ENCODE assay signal across 8 mouse cellular contexts in genomic region chr7:46013266-46014010, GRCm38 (mm10). TPM values are rescaled to one million over a fixed set of nuclear protein-coding genes. Genes with fewer than 3 reads are reported as not detected.
DNase-seq lines count a peak whose midpoint lies in the region; ATAC-seq lines count a peak whose summit lies in the region.

No protein-coding gene starts in this region.

- H3K4me1 ChIP-seq in forebrain, embryonic 14.5 days (ENCODE audit: control insufficient read depth, insufficient read depth, low read length) = no peaks in the 10 kb centered on the region; the same call in 1 of the 2 replicates
- peaks cover 20% of the 10 kb centered on the region for H3K4me1 ChIP-seq in limb, embryonic 10.5 days
- peaks cover 5% of the 10 kb centered on the region; the same call in 1 of the 2 replicates for H3K4me1 ChIP-seq in neural tube, embryonic 11.5 days (ENCODE audit: control insufficient read depth, insufficient read depth, low read length)
- no peaks in the 10 kb centered on the region; the same call in 1 of the 2 replicates for H3K4me1 ChIP-seq in liver, embryonic 11.5 days (replicated peaks; ENCODE audit: control insufficient read depth, insufficient read depth, low read length)

- ATAC-seq in forebrain, embryonic 14.5 days = peak; percentile 44; the same call in 1 of the 2 replicates
- ATAC-seq in neural tube, embryonic 11.5 days (ENCODE audit: insufficient read depth, low FRiP score, low TSS enrichment) = no peak
- no peak for ATAC-seq in liver, embryonic 11.5 days (replicated peaks; ENCODE audit: low FRiP score)

- DNase-seq in 3134 (ENCODE audit: extremely low read depth, insufficient read length, low spot score) (peak; percentile 46), NIH3T3 (ENCODE audit: low read depth) (peak; percentile 69)
- peak; percentile 54 for DNase-seq in forebrain, embryonic 14.5 days (ENCODE audit: low spot score)
- DNase-seq in heart, postnatal 4 days = peak; percentile 55
- DNase-seq in limb, embryonic 10.5 days (ENCODE audit: low spot score) = peak; percentile 47
- peak; percentile 43 for DNase-seq in neural tube, embryonic 11.5 days (ENCODE audit: low spot score)
- DNase-seq in liver, embryonic 11.5 days (ENCODE audit: low spot score) = no peak
- no peak for DNase-seq in spleen, postnatal 14 days (ENCODE audit: low spot score in 2 of 2)

- no peaks in the 10 kb centered on the region for H3K27me3 ChIP-seq in forebrain, embryonic 14.5 days (replicated peaks; ENCODE audit: control insufficient read depth, insufficient read depth, low read length)
- H3K27me3 ChIP-seq in limb, embryonic 10.5 days (ENCODE audit: low read depth, poor library complexity, severe bottlenecking) = no peaks in the 10 kb centered on the region
- no peaks in the 10 kb centered on the region for H3K27me3 ChIP-seq in neural tube, embryonic 11.5 days (ENCODE audit: control insufficient read depth, insufficient read depth, low read length)
- peaks cover 1% of the 10 kb centered on the region; the same call in 1 of the 2 replicates for H3K27me3 ChIP-seq in liver, embryonic 11.5 days (replicated peaks; ENCODE audit: control insufficient read depth, insufficient read depth, low read length)

- no peak overlapping the region; the same call in 1 of the 2 replicates for H3K9ac ChIP-seq in forebrain, embryonic 14.5 days (ENCODE audit: low read length)
- H3K9ac ChIP-seq in neural tube, embryonic 11.5 days (ENCODE audit: low read length) = no peak overlapping the region
- no peak overlapping the region for H3K9ac ChIP-seq in liver, embryonic 11.5 days (ENCODE audit: low read depth, low read length)

- H3K36me3 ChIP-seq in forebrain, embryonic 14.5 days (ENCODE audit: control insufficient read depth, insufficient read depth, low read length) = no peaks in the 10 kb centered on the region
- H3K36me3 ChIP-seq in limb, embryonic 10.5 days = no peaks in the 10 kb centered on the region
- no peaks in the 10 kb centered on the region for H3K36me3 ChIP-seq in neural tube, embryonic 11.5 days (ENCODE audit: control insufficient read depth, insufficient read depth, low read length)
- no peaks in the 10 kb centered on the region for H3K36me3 ChIP-seq in liver, embryonic 11.5 days (ENCODE audit: control insufficient read depth, insufficient read depth, low read length)

- 14% methylated on average over 9 of the region's 9 CpGs for WGBS in forebrain, embryonic 14.5 days
- 16% methylated on average over 9 of the region's 9 CpGs for WGBS in limb, embryonic 10.5 days
- WGBS in neural tube, embryonic 11.5 days = 15% methylated on average over 9 of the region's 9 CpGs
- WGBS in liver, embryonic 11.5 days = 37% methylated on average over 9 of the region's 9 CpGs

- H3K9me3 ChIP-seq in forebrain, embryonic 14.5 days (replicated peaks; ENCODE audit: control insufficient read depth, low read length) = no peaks in the 10 kb centered on the region
- no peaks in the 10 kb centered on the region for H3K9me3 ChIP-seq in limb, embryonic 10.5 days (replicated peaks)
- H3K9me3 ChIP-seq in neural tube, embryonic 11.5 days (ENCODE audit: control insufficient read depth, low read length) = no peaks in the 10 kb centered on the region
- H3K9me3 ChIP-seq in liver, embryonic 11.5 days (ENCODE audit: control insufficient read depth, low read length) = no peaks in the 10 kb centered on the region

- H3K4me2 ChIP-seq in forebrain, embryonic 14.5 days (ENCODE audit: low read length) = no peak overlapping the region
- no peak overlapping the region for H3K4me2 ChIP-seq in neural tube, embryonic 11.5 days (ENCODE audit: low read depth)
- no peak overlapping the region for H3K4me2 ChIP-seq in liver, embryonic 11.5 days

- no peak overlapping the region for H3K4me3 ChIP-seq in forebrain, embryonic 14.5 days (ENCODE audit: low read depth, low read length)
- H3K4me3 ChIP-seq in limb, embryonic 10.5 days = no peak overlapping the region
- no peak overlapping the region for H3K4me3 ChIP-seq in neural tube, embryonic 11.5 days (ENCODE audit: low read depth, low read length)
- no peak overlapping the region for H3K4me3 ChIP-seq in liver, embryonic 11.5 days (ENCODE audit: low read depth, low read length)

- no peak overlapping the region for H3K27ac ChIP-seq in forebrain, embryonic 14.5 days (ENCODE audit: low read depth, low read length)
- H3K27ac ChIP-seq in limb, embryonic 10.5 days = peak overlapping the region; percentile 75
- H3K27ac ChIP-seq in neural tube, embryonic 11.5 days (ENCODE audit: low read depth, low read length) = no peak overlapping the region
- H3K27ac ChIP-seq in liver, embryonic 11.5 days (ENCODE audit: low read depth, low read length) = no peak overlapping the region

RNA-seq across cellular contexts. Expression of gene Abcc6, which starts 16.7 kb away (rescaled TPM):
- 0.30 and 0.33 TPM in 2 replicates for polyA plus RNA-seq in forebrain, embryonic 14.5 days (2014; fragmentation: Nextera tagmentation; extraction: Ambion mirVana)
- not detected for total RNA-seq in heart, postnatal 4 days (2021)
- 0.10 and 0.20 TPM in 2 replicates for polyA plus RNA-seq in limb, embryonic 10.5 days (2016; fragmentation: Nextera tagmentation; extraction: Ambion mirVana)
- polyA plus RNA-seq in neural tube, embryonic 11.5 days (2014; fragmentation: Nextera tagmentation; extraction: Ambion mirVana) = 0.15 and 0.20 TPM in 2 replicates
- 5.2 and 5.4 TPM in 2 replicates for polyA plus RNA-seq in liver, embryonic 11.5 days (2014; fragmentation: Nextera tagmentation; extraction: Ambion mirVana)

RNA-seq across cellular contexts. Expression of gene Nomo1, which starts 20.1 kb away (rescaled TPM):
- 19.6 and 25.9 TPM in 2 replicates for polyA plus RNA-seq in forebrain, embryonic 14.5 days (2014; fragmentation: Nextera tagmentation; extraction: Ambion mirVana)
- total RNA-seq in heart, postnatal 4 days (2021) = 10 to 100 TPM; 61.0 to 64.7 TPM
- 27.0 and 29.6 TPM in 2 replicates for polyA plus RNA-seq in limb, embryonic 10.5 days (2016; fragmentation: Nextera tagmentation; extraction: Ambion mirVana)
- 18.0 and 19.2 TPM in 2 replicates for polyA plus RNA-seq in neural tube, embryonic 11.5 days (2014; fragmentation: Nextera tagmentation; extraction: Ambion mirVana)
- 45.5 and 47.6 TPM in 2 replicates for polyA plus RNA-seq in liver, embryonic 11.5 days (2014; fragmentation: Nextera tagmentation; extraction: Ambion mirVana)

Comparison
In these comparisons a context has a peak if more than half of its experiments do, and no peak if none do; other contexts are left out.
1. DNase-seq: peak in 3134 (single experiment), NIH3T3 (single experiment), forebrain, embryonic 14.5 days (single experiment), heart, postnatal 4 days (single experiment), limb, embryonic 10.5 days (single experiment) and neural tube, embryonic 11.5 days (single experiment); none in liver, embryonic 11.5 days (single experiment) and spleen, postnatal 14 days (0 of 2).